Mouse (Mus musculus) liver, postnatal 0 days (tissue): Measurements from ENCODE around the gene Rpl28.

Source experiments
- CTCF ChIP-seq: sonication (generic); IDR thresholded peaks from 2 replicates; pipeline ENCODE4 v1.5.1; 2016; ENCODE audit warnings: antibody characterized with exemption, low read depth
- EP300 ChIP-seq: IDR thresholded peaks from 2 replicates; pipeline ENCODE4 v1.6.1; 2016; ENCODE audit warnings: antibody characterized with exemption, low read depth, mild to moderate bottlenecking

DNA sequence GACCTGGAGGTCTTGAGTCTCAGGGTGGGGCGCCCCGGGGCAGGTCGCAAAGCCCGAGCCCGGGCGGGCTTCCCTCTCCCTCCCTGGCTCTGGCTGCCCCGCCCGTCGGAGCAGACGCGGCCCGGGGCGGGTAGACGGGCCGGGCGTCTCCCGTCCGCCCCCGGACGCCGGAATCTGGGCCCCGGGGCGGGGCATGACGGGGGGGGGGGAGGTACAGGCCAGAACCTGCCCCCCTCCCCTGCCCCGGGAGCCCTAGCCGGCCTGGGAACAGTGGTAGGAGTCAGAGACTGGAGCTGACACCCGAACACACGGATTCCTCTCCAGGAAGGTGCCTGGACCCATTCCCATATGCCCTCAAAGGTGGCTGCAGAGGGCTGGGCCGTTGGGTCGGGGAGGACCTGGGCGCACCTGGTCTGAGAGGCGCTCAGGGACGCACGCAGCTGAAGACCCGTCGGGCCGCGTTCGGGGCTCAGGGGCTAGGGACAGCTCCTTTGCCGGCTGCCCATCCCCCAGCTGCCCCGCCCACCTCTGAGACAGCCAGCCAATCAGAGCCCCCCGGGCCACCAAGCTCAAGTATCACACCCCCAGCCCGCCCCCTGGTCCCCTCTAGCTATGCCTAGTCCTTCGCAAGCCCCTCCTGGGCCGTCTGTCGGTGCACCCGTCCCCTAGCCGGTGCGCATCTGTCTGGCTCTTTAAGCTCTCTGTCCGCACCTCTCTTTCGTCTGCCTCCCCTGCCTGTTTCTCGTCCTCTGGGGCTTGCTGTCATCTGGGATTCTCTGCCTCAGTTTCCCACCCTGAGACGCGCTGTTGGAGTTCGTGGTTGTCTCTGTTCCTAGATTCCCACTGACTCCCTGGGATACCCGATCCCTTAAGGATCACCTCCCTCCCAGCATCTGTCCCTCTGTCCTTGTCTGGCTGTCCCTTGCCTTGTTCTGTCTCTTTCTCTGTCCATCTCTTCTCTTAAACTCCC is 15.5 kb upstream of the Rpl28 start:
- TF ChIP-seq CTCF (no peak), EP300 (no peak)
